Mouse (Mus musculus) heart, postnatal 0 days (tissue): ENCODE data around the gene Rps17. TPM values are rescaled to one million over a fixed set of nuclear protein-coding genes. Genes with fewer than 3 reads are reported as not detected.

Experiments used
- ATAC-seq: fragments of 200-750 bp; cut with Nextera tagmentation; 2 replicates; pipeline ENCODE4 v1.8.0; 2017; ENCODE audit warnings: low read depth, moderate number of reproducible peaks, moderate library complexity; ENCODE audit not compliant: insufficient read depth
- DNase-seq: peaks from one replicate; pipeline ENCODE4 v3.0.0-alpha.2; 2016; ENCODE audit warnings: low spot score
- H3K27ac ChIP-seq: fragments of 300-500 bp; sonication (generic); 2 replicates; pipeline ENCODE4 v1.5.1; 2014; ENCODE audit warnings: low read depth, mild to moderate bottlenecking
- H3K27me3 ChIP-seq: fragments of 300-500 bp; sonication (generic); 2 replicates; pipeline ENCODE4 v1.6.1; 2014; ENCODE audit warnings: low read length, mixed read lengths; ENCODE audit not compliant: control insufficient read depth, insufficient read depth
- H3K36me3 ChIP-seq: fragments of 300-500 bp; sonication (generic); replicated peaks from 2 replicates; pipeline ENCODE4 v1.6.1; 2014; ENCODE audit warnings: low read length, mixed read lengths; ENCODE audit not compliant: control insufficient read depth, insufficient read depth
- H3K4me1 ChIP-seq: fragments of 300-500 bp; sonication (generic); 2 replicates; pipeline ENCODE4 v1.6.1; 2014; ENCODE audit warnings: antibody characterized with exemption; ENCODE audit not compliant: control insufficient read depth, insufficient read depth
- H3K4me2 ChIP-seq: fragments of 300-500 bp; sonication (generic); 2 replicates; pipeline ENCODE4 v1.6.1; 2014; ENCODE audit warnings: low read depth, mild to moderate bottlenecking, low read length, moderate library complexity
- H3K4me3 ChIP-seq: fragments of 300-500 bp; sonication (generic); 2 replicates; pipeline ENCODE4 v1.5.1; 2014; ENCODE audit warnings: low read depth, low read length
- H3K9ac ChIP-seq: fragments of 300-500 bp; sonication (generic); replicated peaks from 2 replicates; pipeline ENCODE4 v1.6.1; 2014; ENCODE audit warnings: low read depth, low read length, mixed read lengths
- H3K9me3 ChIP-seq: fragments of 300-500 bp; sonication (generic); replicated peaks from 2 replicates; pipeline ENCODE4 v1.6.1; 2016; ENCODE audit warnings: low read length; ENCODE audit not compliant: control insufficient read depth
- CTCF ChIP-seq: IDR thresholded peaks from 2 replicates; pipeline ENCODE4 v1.5.1; 2016; ENCODE audit warnings: antibody characterized with exemption, control low read depth, low read depth
- EP300 ChIP-seq: IDR thresholded peaks from 2 replicates; pipeline ENCODE4 v1.6.1; 2016; ENCODE audit warnings: antibody characterized with exemption, low read depth
- WGBS: fragments of 180-500 bp; shearing (Covaris S2); extraction: QIAGEN DNeasy Blood & Tissue Kit; methylation state at CpG from one replicate; pipeline ENCODE4 v1.1.7; 2014; 5-methylcytosine and 5-hydroxymethylcytosine counted together
- polyA plus RNA-seq: library from polyadenylated mRNA; unstranded; fragments of >200 nt; fragmentation: Nextera tagmentation; extraction: Ambion mirVana; gene quantifications from 2 replicates; pipeline ENCODE4 v1.2.1, GENCODE M21; 2015
- total RNA-seq: library from RNA; depleted of rRNA; stranded (reverse); fragments of >200 nt; gene quantifications from 2 replicates; pipeline ENCODE4 v1.2.3, GENCODE M21; 2014; ENCODE audit warnings: low replicate concordance

The Rps17 gene
- total and polyA plus RNA-seq, 2 experiments from 2014 or later = 593 to 860 TPM

GRCm38 (mm10) chr7:81331851-81332250 lies 13.2 kb downstream of the Rps17 start:
- TF ChIP-seq CTCF (no peak), EP300 (no peak)
- no peak overlapping the region for H3K9ac ChIP-seq
- peaks cover 23% of the 10 kb centered on the region for H3K36me3 ChIP-seq
- H3K27ac ChIP-seq = no peak overlapping the region
- no peaks in the 10 kb centered on the region for H3K27me3 ChIP-seq
- WGBS = 75% methylated on average over 7 of the region's 7 CpGs
- ATAC-seq = no peak
- DNase-seq = no peak
- no peaks in the 10 kb centered on the region for H3K4me1 ChIP-seq
- no peak overlapping the region for H3K4me2 ChIP-seq
- no peak overlapping the region for H3K4me3 ChIP-seq
- no peaks in the 10 kb centered on the region for H3K9me3 ChIP-seq

- WGBS = 24% methylated on average over 3 of the region's 3 CpGs
- peaks cover 24% of the 10 kb centered on the region; the same call in 1 of the 2 replicates for H3K36me3 ChIP-seq
- H3K4me1 ChIP-seq = no peaks in the 10 kb centered on the region
- H3K4me3 ChIP-seq = no peak overlapping the region
- H3K9me3 ChIP-seq = no peaks in the 10 kb centered on the region
- no peak for TF ChIP-seq EP300
- TF ChIP-seq CTCF = no peak
- ATAC-seq = no peak
- H3K27me3 ChIP-seq = no peaks in the 10 kb centered on the region
- no peak overlapping the region for H3K9ac ChIP-seq
- DNase-seq = no peak
- H3K4me2 ChIP-seq = no peak overlapping the region
- H3K27ac ChIP-seq = peak overlapping the region; percentile 11; the same call in 1 of the 2 replicates
Observed at GRCm38 (mm10) chr7:81330767-81331166, 14.3 kb downstream of the Rps17 start.

GRCm38 (mm10) chr7:81327661-81328060 lies 17.4 kb downstream of the Rps17 start:
- TF ChIP-seq CTCF (no peak), EP300 (no peak)
- Histone ChIP-seq H3K4me2 (no peak overlapping the region), H3K4me1 (no peaks in the 10 kb centered on the region), H3K27ac (no peak overlapping the region), H3K9me3 (no peaks in the 10 kb centered on the region), H3K4me3 (no peak overlapping the region), H3K9ac (no peak overlapping the region), H3K36me3 (peaks cover 24% of the 10 kb centered on the region), H3K27me3 (no peaks in the 10 kb centered on the region)
- 76% methylated on average over 10 of the region's 10 CpGs for WGBS
- no peak for ATAC-seq
- no peak for DNase-seq

GRCm38 (mm10) chr7:81326859-81327258 lies 18.2 kb downstream of the Rps17 start:
- ATAC-seq = no peak
- H3K4me3 ChIP-seq = no peak overlapping the region
- no peak overlapping the region for H3K27ac ChIP-seq
- 74% methylated on average over 6 of the region's 6 CpGs for WGBS
- H3K9me3 ChIP-seq = no peaks in the 10 kb centered on the region
- peaks cover 20% of the 10 kb centered on the region for H3K36me3 ChIP-seq
- no peak overlapping the region for H3K9ac ChIP-seq
- TF ChIP-seq CTCF = no peak
- no peak for TF ChIP-seq EP300
- no peak overlapping the region for H3K4me2 ChIP-seq
- no peak for DNase-seq
- no peaks in the 10 kb centered on the region for H3K27me3 ChIP-seq
- H3K4me1 ChIP-seq = no peaks in the 10 kb centered on the region

GRCm38 (mm10) chr7:81326043-81326442 lies 19.0 kb downstream of the Rps17 start:
- no peak overlapping the region for H3K27ac ChIP-seq
- peaks cover 20% of the 10 kb centered on the region for H3K36me3 ChIP-seq
- H3K4me2 ChIP-seq = no peak overlapping the region
- no peaks in the 10 kb centered on the region for H3K9me3 ChIP-seq
- WGBS = 81% methylated on average over 12 of the region's 12 CpGs
- ATAC-seq (no peak), DNase-seq (no peak)
- TF ChIP-seq EP300 (no peak), CTCF (no peak)
- no peak overlapping the region for H3K9ac ChIP-seq
- H3K4me3 ChIP-seq = no peak overlapping the region
- no peaks in the 10 kb centered on the region for H3K27me3 ChIP-seq
- H3K4me1 ChIP-seq = no peaks in the 10 kb centered on the region

GRCm38 (mm10) chr7:81321776-81322175 lies 23.3 kb downstream of the Rps17 start:
- WGBS = 81% methylated on average over 5 of the region's 5 CpGs
- H3K27ac ChIP-seq = no peak overlapping the region
- H3K4me1 ChIP-seq = no peaks in the 10 kb centered on the region

More at GRCm38 (mm10) chr7:81321776-81322175, 23.3 kb downstream of the Rps17 start:
- Histone ChIP-seq H3K9ac (no peak overlapping the region), H3K9me3 (no peaks in the 10 kb centered on the region), H3K4me2 (no peak overlapping the region), H3K36me3 (peaks cover 12% of the 10 kb centered on the region), H3K27me3 (no peaks in the 10 kb centered on the region), H3K4me3 (no peak overlapping the region)
- 0 out of 2 replicates have a peak, but pooled peaks have one; percentile 33 for ATAC-seq
- TF ChIP-seq EP300 (no peak), CTCF (peak; percentile 28; the same call in 1 of the 2 replicates)
- no peak for DNase-seq
